Mouse (Mus musculus): ENCODE results near the gene Dync1li2. TPM values are rescaled to one million over a fixed set of nuclear protein-coding genes. Genes with fewer than 3 reads are reported as not detected.

Dync1li2 gene
- polyA plus RNA-seq, 1 experiment: 45.0 TPM

- H3ac ChIP-seq (ENCODE audit: control insufficient read depth, insufficient read length): no peak overlapping the region
- no peaks in the 10 kb centered on the region for H3K27me3 ChIP-seq (ENCODE audit: control insufficient read depth, insufficient read depth, insufficient read length)
- H3K4me2 ChIP-seq (ENCODE audit: low read depth): no peak overlapping the region
- no peaks in the 10 kb centered on the region for H3K36me3 ChIP-seq (ENCODE audit: control insufficient read depth, insufficient read depth)
- no peak overlapping the region for H3K4me3 ChIP-seq
- TF ChIP-seq POLR2AphosphoS2 (IDR thresholded peaks at IDR 0.05; ENCODE audit: insufficient read length, low read depth) (no peak), USF1 (IDR thresholded peaks at IDR 0.05; ENCODE audit: low read depth) (no peak), MYOG (IDR thresholded peaks at IDR 0.05; ENCODE audit: control insufficient read depth in 1 of 3, insufficient read depth in 1 of 3, insufficient read length in 2 of 3, low read depth in 2 of 3) (no peak), REST (IDR thresholded peaks at IDR 0.05; ENCODE audit: insufficient read depth, insufficient read length) (no peak), E2F4 (IDR thresholded peaks at IDR 0.05; ENCODE audit: insufficient read depth) (no peak), TCF3 (IDR thresholded peaks at IDR 0.05; ENCODE audit: insufficient read length, low read depth) (no peak), MYOD1 (IDR thresholded peaks at IDR 0.05; ENCODE audit: control insufficient read depth in 1 of 3, insufficient read length in 2 of 3, low read depth in 2 of 3) (no peak), MAX (IDR thresholded peaks at IDR 0.05; ENCODE audit: low read depth) (no peak), CEBPB (IDR thresholded peaks at IDR 0.05; ENCODE audit: insufficient read depth, poor library complexity, severe bottlenecking) (no peak), SRF (IDR thresholded peaks at IDR 0.05; ENCODE audit: control insufficient read depth, insufficient read length, low read depth) (no peak), TCF12 (IDR thresholded peaks at IDR 0.05; ENCODE audit: insufficient read depth, poor library complexity, severe bottlenecking) (no peak), POLR2A (IDR thresholded peaks at IDR 0.05; ENCODE audit: insufficient read length, low read depth) (no peak)
- H3K79me2 ChIP-seq (ENCODE audit: control insufficient read depth, insufficient read depth): peaks cover 10% of the 10 kb centered on the region
These were observed 52.6 kb downstream of the Dync1li2 start for GRCm38 (mm10) chr8:104390245-104390644.

GRCm38 (mm10) chr8:104387980-104388379 is 54.9 kb downstream of the Dync1li2 start:
- Histone ChIP-seq H3ac (ENCODE audit: control insufficient read depth, insufficient read length) (no peak overlapping the region), H3K79me2 (ENCODE audit: control insufficient read depth, insufficient read depth) (peaks cover 8% of the 10 kb centered on the region), H3K4me2 (ENCODE audit: low read depth) (no peak overlapping the region), H3K4me3 (no peak overlapping the region), H3K36me3 (ENCODE audit: control insufficient read depth, insufficient read depth) (no peaks in the 10 kb centered on the region), H3K27me3 (ENCODE audit: control insufficient read depth, insufficient read depth, insufficient read length) (no peaks in the 10 kb centered on the region)
- no peak for TF ChIP-seq POLR2AphosphoS2 (IDR thresholded peaks at IDR 0.05; ENCODE audit: insufficient read length, low read depth)
- no peak for TF ChIP-seq USF1 (IDR thresholded peaks at IDR 0.05; ENCODE audit: low read depth)
- TF ChIP-seq MYOD1 (IDR thresholded peaks at IDR 0.05; ENCODE audit: control insufficient read depth in 1 of 3, insufficient read length in 2 of 3, low read depth in 2 of 3): no peak
- TF ChIP-seq TCF12 (IDR thresholded peaks at IDR 0.05; ENCODE audit: insufficient read depth, poor library complexity, severe bottlenecking): no peak
- TF ChIP-seq MAX (IDR thresholded peaks at IDR 0.05; ENCODE audit: low read depth): no peak
- TF ChIP-seq MYOG (IDR thresholded peaks at IDR 0.05; ENCODE audit: control insufficient read depth in 1 of 3, insufficient read depth in 1 of 3, insufficient read length in 2 of 3, low read depth in 2 of 3): no peak
- TF ChIP-seq CEBPB (IDR thresholded peaks at IDR 0.05; ENCODE audit: insufficient read depth, poor library complexity, severe bottlenecking): no peak
- TF ChIP-seq REST (IDR thresholded peaks at IDR 0.05; ENCODE audit: insufficient read depth, insufficient read length): no peak
- TF ChIP-seq SRF (IDR thresholded peaks at IDR 0.05; ENCODE audit: control insufficient read depth, insufficient read length, low read depth): no peak
- no peak for TF ChIP-seq E2F4 (IDR thresholded peaks at IDR 0.05; ENCODE audit: insufficient read depth)
- no peak for TF ChIP-seq TCF3 (IDR thresholded peaks at IDR 0.05; ENCODE audit: insufficient read length, low read depth)
- TF ChIP-seq POLR2A (IDR thresholded peaks at IDR 0.05; ENCODE audit: insufficient read length, low read depth): no peak

GRCm38 (mm10) chr8:104387501-104387900 is 55.3 kb downstream of the Dync1li2 start:
- H3ac ChIP-seq (ENCODE audit: control insufficient read depth, insufficient read length): no peak overlapping the region

GRCm38 (mm10) chr8:104386693-104387092 is 56.2 kb downstream of the Dync1li2 start:
- H3K4me3 ChIP-seq: no peak overlapping the region
- no peak overlapping the region for H3K4me2 ChIP-seq (ENCODE audit: low read depth)
- H3K36me3 ChIP-seq (ENCODE audit: control insufficient read depth, insufficient read depth): no peaks in the 10 kb centered on the region
- H3ac ChIP-seq (ENCODE audit: control insufficient read depth, insufficient read length): no peak overlapping the region
- no peak for TF ChIP-seq MYOG (IDR thresholded peaks at IDR 0.05; ENCODE audit: control insufficient read depth in 1 of 3, insufficient read depth in 1 of 3, insufficient read length in 2 of 3, low read depth in 2 of 3)
- TF ChIP-seq MAX (IDR thresholded peaks at IDR 0.05; ENCODE audit: low read depth): no peak
- no peak for TF ChIP-seq REST (IDR thresholded peaks at IDR 0.05; ENCODE audit: insufficient read depth, insufficient read length)
- TF ChIP-seq SRF (IDR thresholded peaks at IDR 0.05; ENCODE audit: control insufficient read depth, insufficient read length, low read depth): no peak
- no peak for TF ChIP-seq CEBPB (IDR thresholded peaks at IDR 0.05; ENCODE audit: insufficient read depth, poor library complexity, severe bottlenecking)
- TF ChIP-seq TCF3 (IDR thresholded peaks at IDR 0.05; ENCODE audit: insufficient read length, low read depth): no peak
- TF ChIP-seq POLR2A (IDR thresholded peaks at IDR 0.05; ENCODE audit: insufficient read length, low read depth): no peak
- TF ChIP-seq POLR2AphosphoS2 (IDR thresholded peaks at IDR 0.05; ENCODE audit: insufficient read length, low read depth): no peak
- TF ChIP-seq USF1 (IDR thresholded peaks at IDR 0.05; ENCODE audit: low read depth): no peak
- no peak for TF ChIP-seq MYOD1 (IDR thresholded peaks at IDR 0.05; ENCODE audit: control insufficient read depth in 1 of 3, insufficient read length in 2 of 3, low read depth in 2 of 3)
- TF ChIP-seq TCF12 (IDR thresholded peaks at IDR 0.05; ENCODE audit: insufficient read depth, poor library complexity, severe bottlenecking): no peak
- no peak for TF ChIP-seq E2F4 (IDR thresholded peaks at IDR 0.05; ENCODE audit: insufficient read depth)
- H3K79me2 ChIP-seq (ENCODE audit: control insufficient read depth, insufficient read depth): peaks cover 9% of the 10 kb centered on the region
- H3K27me3 ChIP-seq (ENCODE audit: control insufficient read depth, insufficient read depth, insufficient read length): no peaks in the 10 kb centered on the region

More at GRCm38 (mm10) chr8:104387501-104387900, 55.3 kb downstream of the Dync1li2 start:
- Histone ChIP-seq H3K36me3 (ENCODE audit: control insufficient read depth, insufficient read depth) (no peaks in the 10 kb centered on the region), H3K27me3 (ENCODE audit: control insufficient read depth, insufficient read depth, insufficient read length) (no peaks in the 10 kb centered on the region), H3K79me2 (ENCODE audit: control insufficient read depth, insufficient read depth) (peaks cover 9% of the 10 kb centered on the region), H3K4me3 (no peak overlapping the region), H3K4me2 (ENCODE audit: low read depth) (no peak overlapping the region)
- no peak for TF ChIP-seq MYOD1 (IDR thresholded peaks at IDR 0.05; ENCODE audit: control insufficient read depth in 1 of 3, insufficient read length in 2 of 3, low read depth in 2 of 3)
- no peak for TF ChIP-seq TCF3 (IDR thresholded peaks at IDR 0.05; ENCODE audit: insufficient read length, low read depth)
- no peak for TF ChIP-seq POLR2AphosphoS2 (IDR thresholded peaks at IDR 0.05; ENCODE audit: insufficient read length, low read depth)
- no peak for TF ChIP-seq CEBPB (IDR thresholded peaks at IDR 0.05; ENCODE audit: insufficient read depth, poor library complexity, severe bottlenecking)
- no peak for TF ChIP-seq E2F4 (IDR thresholded peaks at IDR 0.05; ENCODE audit: insufficient read depth)
- no peak for TF ChIP-seq MAX (IDR thresholded peaks at IDR 0.05; ENCODE audit: low read depth)
- no peak for TF ChIP-seq TCF12 (IDR thresholded peaks at IDR 0.05; ENCODE audit: insufficient read depth, poor library complexity, severe bottlenecking)
- no peak for TF ChIP-seq REST (IDR thresholded peaks at IDR 0.05; ENCODE audit: insufficient read depth, insufficient read length)
- TF ChIP-seq POLR2A (IDR thresholded peaks at IDR 0.05; ENCODE audit: insufficient read length, low read depth): no peak
- TF ChIP-seq SRF (IDR thresholded peaks at IDR 0.05; ENCODE audit: control insufficient read depth, insufficient read length, low read depth): no peak
- no peak for TF ChIP-seq MYOG (IDR thresholded peaks at IDR 0.05; ENCODE audit: control insufficient read depth in 1 of 3, insufficient read depth in 1 of 3, insufficient read length in 2 of 3, low read depth in 2 of 3)
- TF ChIP-seq USF1 (IDR thresholded peaks at IDR 0.05; ENCODE audit: low read depth): no peak

Data from myocyte (in vitro differentiated cells).